Mouse (Mus musculus) midbrain, embryonic 15.5 days (tissue): ENCODE results near the gene Meis1. TPM values are rescaled to one million over a fixed set of nuclear protein-coding genes. Genes with fewer than 3 reads are reported as not detected.

Experiments
- ATAC-seq: fragments of 200-750 bp; cut with Nextera tagmentation; replicated peaks from 2 replicates; pipeline ENCODE4 v1.8.0; 2017; ENCODE audit warnings: moderate TSS enrichment
- H3K27ac ChIP-seq: fragments of 300-500 bp; sonication (generic); 2 replicates; pipeline ENCODE4 v1.5.1; 2015; ENCODE audit warnings: mild to moderate bottlenecking, inconsistent platforms
- H3K27me3 ChIP-seq: fragments of 300-500 bp; sonication (generic); replicated peaks from 2 replicates; pipeline ENCODE4 v1.6.1; 2015; ENCODE audit warnings: inconsistent platforms
- H3K36me3 ChIP-seq: fragments of 300-500 bp; sonication (generic); replicated peaks from 2 replicates; pipeline ENCODE4 v1.6.1; 2015; ENCODE audit warnings: inconsistent platforms
- H3K4me1 ChIP-seq: fragments of 300-500 bp; sonication (generic); 2 replicates; pipeline ENCODE4 v1.6.1; 2015; ENCODE audit warnings: inconsistent platforms
- H3K4me2 ChIP-seq: fragments of 300-500 bp; sonication (generic); 2 replicates; pipeline ENCODE4 v1.6.1; 2015; ENCODE audit warnings: inconsistent platforms, mild to moderate bottlenecking, moderate library complexity
- H3K4me3 ChIP-seq: fragments of 300-500 bp; sonication (generic); 2 replicates; pipeline ENCODE4 v1.5.1; 2015; ENCODE audit warnings: mild to moderate bottlenecking, inconsistent platforms
- H3K9ac ChIP-seq: fragments of 300-500 bp; sonication (generic); 2 replicates; pipeline ENCODE4 v1.6.1; 2015; ENCODE audit warnings: mild to moderate bottlenecking, inconsistent platforms
- H3K9me3 ChIP-seq: fragments of 300-500 bp; sonication (generic); 2 replicates; pipeline ENCODE4 v1.6.1; 2016; ENCODE audit warnings: inconsistent platforms
- WGBS: fragments of 180-500 bp; shearing (Covaris S2); methylation state at CpG from one replicate; pipeline ENCODE4 v1.1.7; 2015; ENCODE audit warnings: mixed read lengths; 5-methylcytosine and 5-hydroxymethylcytosine counted together
- polyA plus RNA-seq: library from polyadenylated mRNA; unstranded; fragments of >200 nt; fragmentation: Nextera tagmentation; extraction: Ambion mirVana; gene quantifications from 2 replicates; pipeline ENCODE4 v1.2.1, GENCODE M21; 2015

The Meis1 gene
- polyA plus RNA-seq, 1 experiment from 2014 or later, result 38.5 TPM

DNA sequence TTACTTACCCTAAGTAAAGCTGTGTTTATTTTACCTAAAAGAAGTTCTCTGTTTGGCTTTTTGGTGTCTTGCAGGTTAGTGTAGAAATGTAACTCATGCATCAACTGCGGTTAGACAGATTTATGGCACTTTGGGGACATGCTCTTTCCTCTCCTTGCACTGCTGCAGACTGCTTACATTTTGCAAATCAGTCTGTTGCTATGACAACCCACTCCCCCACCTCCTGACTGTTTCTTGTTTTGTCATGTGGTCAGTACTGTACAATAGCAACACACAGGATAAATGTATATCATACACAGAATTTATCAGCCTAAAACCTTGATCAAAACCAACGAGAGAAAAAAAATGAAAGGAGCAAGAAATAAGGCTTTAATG is 135.3 kb downstream of the Meis1 start:
- Histone ChIP-seq H3K4me2 (no peak overlapping the region), H3K27me3 (0 out of 2 replicates have a peak, but pooled peaks cover 2% of the 10 kb centered on the region), H3K4me3 (no peak overlapping the region), H3K4me1 (peaks cover 25% of the 10 kb centered on the region), H3K27ac (peak overlapping the region; percentile 30; the same call in 1 of the 2 replicates), H3K9ac (no peak overlapping the region), H3K9me3 (no peaks in the 10 kb centered on the region), H3K36me3 (no peaks in the 10 kb centered on the region)
- peak; percentile 92 for ATAC-seq
- 18% methylated on average over 2 of the region's 2 CpGs for WGBS

DNA sequence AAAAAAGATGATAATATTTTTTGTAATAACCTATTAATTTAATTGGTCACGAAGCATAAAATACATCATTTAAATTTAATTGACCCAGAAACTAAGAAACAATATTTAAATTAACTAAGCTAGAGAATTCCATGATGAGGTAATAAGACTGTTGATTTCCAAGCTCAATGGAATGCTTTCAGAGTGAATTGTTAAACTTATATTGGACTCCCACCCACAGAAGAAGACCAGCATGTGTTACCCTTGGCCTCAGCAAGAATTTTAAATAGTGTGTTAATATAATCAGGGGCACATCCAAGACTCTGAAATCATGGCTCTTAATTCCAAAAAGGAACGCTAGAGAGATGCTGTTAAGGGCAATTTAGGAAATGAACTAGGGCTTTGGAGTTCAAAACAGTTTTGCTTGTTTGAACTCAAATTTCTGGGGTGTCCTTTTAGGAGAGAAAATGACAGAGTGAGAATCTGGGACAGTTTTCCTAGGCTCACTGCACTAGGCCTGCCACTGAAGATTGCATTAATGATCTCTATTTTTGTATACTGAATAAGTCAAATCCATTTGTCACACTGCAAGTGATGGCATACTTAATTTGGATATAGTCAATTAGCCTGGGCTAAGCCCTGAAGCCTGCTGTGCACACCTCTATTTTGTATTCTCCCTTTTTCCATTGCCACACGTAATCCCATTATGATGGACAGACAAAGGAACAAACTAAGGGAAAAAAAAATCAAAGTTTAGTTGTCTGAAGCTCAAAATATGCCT is 135.9 kb downstream of the Meis1 start:
- ATAC-seq, result peak; percentile 77
- H3K9ac ChIP-seq, result no peak overlapping the region
- H3K36me3 ChIP-seq, result no peaks in the 10 kb centered on the region
- peaks cover 28% of the 10 kb centered on the region for H3K4me1 ChIP-seq
- H3K4me2 ChIP-seq, result no peak overlapping the region
- no peak overlapping the region for H3K4me3 ChIP-seq
- H3K27ac ChIP-seq, result peak overlapping the region; percentile 30; the same call in 1 of the 2 replicates
- no peaks in the 10 kb centered on the region for H3K9me3 ChIP-seq
- WGBS, result 36% methylated on average over 3 of the region's 3 CpGs
- 0 out of 2 replicates have a peak, but pooled peaks cover 2% of the 10 kb centered on the region for H3K27me3 ChIP-seq

DNA sequence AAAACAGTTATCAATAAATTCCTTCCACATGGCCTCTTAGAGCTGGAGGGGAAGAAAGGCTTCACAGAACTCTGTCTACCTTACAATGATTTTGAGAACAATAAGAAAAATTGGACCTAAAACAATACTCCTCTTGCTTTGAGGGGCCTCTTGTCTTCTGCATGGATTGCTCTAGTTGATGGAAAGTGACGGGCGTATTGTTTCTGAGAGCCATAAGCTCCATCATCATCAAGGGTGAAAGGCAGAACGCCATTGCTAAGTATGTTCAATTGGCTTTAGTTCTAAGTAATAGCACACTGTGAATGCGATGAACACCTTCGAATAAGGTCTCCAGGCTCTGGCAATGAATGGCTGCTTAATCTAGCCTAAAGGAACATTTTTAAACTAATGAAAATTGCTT is 136.5 kb downstream of the Meis1 start:
- H3K4me2 ChIP-seq, result no peak overlapping the region
- H3K9ac ChIP-seq, result no peak overlapping the region
- ATAC-seq, result no peak
- no peak overlapping the region for H3K4me3 ChIP-seq
- no peaks in the 10 kb centered on the region for H3K36me3 ChIP-seq
- H3K27ac ChIP-seq, result no peak overlapping the region
- H3K27me3 ChIP-seq, result 0 out of 2 replicates have a peak, but pooled peaks cover 2% of the 10 kb centered on the region
- no peaks in the 10 kb centered on the region for H3K9me3 ChIP-seq
- peaks cover 32% of the 10 kb centered on the region for H3K4me1 ChIP-seq
- WGBS, result 30% methylated on average over 5 of the region's 5 CpGs

DNA sequence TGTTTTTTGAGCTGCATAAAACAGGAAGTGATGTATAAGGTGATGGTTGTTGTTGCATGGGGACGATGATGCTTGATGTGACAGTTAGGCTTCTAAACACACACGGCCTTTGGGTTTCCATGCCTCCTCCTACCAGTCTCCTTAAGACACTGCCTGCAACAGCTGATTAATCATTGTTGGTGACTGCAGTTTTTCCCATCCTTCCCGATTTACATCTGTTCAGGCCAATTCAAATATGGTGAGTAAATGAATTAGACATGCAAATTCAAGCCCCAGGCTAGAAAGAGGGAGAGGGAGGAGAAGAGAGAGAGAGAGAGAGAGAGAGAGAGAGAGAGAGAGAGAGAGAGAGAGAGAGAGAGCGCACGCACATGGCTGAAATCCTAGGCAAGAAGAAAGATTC is 138.0 kb downstream of the Meis1 start:
- 31% methylated on average over 5 of the region's 5 CpGs for WGBS
- Histone ChIP-seq H3K9me3 (no peaks in the 10 kb centered on the region), H3K27me3 (peaks cover 15% of the 10 kb centered on the region), H3K4me2 (no peak overlapping the region), H3K9ac (no peak overlapping the region), H3K36me3 (no peaks in the 10 kb centered on the region), H3K4me1 (peaks cover 41% of the 10 kb centered on the region), H3K4me3 (no peak overlapping the region), H3K27ac (no peak overlapping the region)
- ATAC-seq, result no peak

DNA sequence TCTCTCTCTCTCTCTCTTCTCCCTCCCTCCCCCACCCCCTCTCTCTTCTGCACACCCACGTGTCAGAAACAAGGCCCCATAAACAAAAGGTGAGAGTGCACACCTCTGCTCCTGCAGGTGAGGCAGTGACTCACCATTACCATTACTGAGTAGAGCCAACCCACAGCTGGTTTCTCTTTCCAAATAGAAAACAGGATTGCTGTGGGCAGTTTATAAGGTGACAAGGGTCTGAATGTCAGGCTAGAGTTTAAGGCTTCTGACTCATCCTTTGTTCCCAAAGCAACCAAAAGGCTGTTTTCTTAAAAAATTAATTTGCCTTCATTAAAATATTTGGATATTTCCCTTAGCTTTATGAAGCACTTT is 139.3 kb downstream of the Meis1 start:
- no peak overlapping the region for H3K9ac ChIP-seq
- H3K4me2 ChIP-seq, result no peak overlapping the region
- H3K36me3 ChIP-seq, result no peaks in the 10 kb centered on the region
- H3K4me1 ChIP-seq, result peaks cover 42% of the 10 kb centered on the region
- no peak overlapping the region for H3K4me3 ChIP-seq
- H3K27me3 ChIP-seq, result peaks cover 27% of the 10 kb centered on the region
- 0% methylated on average over 1 of the region's 1 CpGs for WGBS
- ATAC-seq, result no peak
- no peak overlapping the region for H3K27ac ChIP-seq
- H3K9me3 ChIP-seq, result no peaks in the 10 kb centered on the region

DNA sequence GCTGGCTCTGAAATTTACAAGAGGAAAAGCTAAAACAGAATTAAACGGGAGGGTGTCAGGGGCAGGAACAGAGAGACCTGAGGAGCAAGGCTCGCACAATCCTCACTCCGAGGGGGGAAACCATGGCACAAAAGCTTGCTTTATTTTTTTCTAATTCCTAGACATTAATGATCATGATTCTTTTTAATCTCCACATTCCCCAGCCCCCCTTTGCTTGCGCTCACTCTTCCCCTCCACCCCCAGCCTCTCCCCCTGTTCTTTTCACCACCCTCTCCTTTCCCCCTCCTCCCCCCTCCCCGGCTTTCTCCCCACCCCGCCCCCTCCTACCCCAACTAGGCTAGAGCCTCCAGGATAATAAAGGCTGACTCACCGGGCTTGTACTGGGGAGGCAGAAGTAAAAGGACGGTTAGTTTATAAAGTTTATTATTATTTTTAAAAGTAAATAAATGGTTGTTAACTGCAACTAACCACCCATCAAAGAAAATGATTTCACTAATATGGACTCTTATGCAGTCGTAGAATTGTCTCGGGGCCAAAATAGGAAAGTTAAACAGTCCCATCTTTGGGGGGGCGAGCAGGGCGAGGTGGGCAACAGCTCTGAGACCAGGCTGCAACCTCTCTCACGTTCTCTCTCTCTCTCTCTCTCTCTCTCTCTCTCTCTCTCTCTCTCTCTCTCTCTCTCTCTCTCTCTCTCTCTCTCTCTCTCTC is 139.9 kb downstream of the Meis1 start:
- Histone ChIP-seq H3K27me3 (peaks cover 32% of the 10 kb centered on the region), H3K9ac (no peak overlapping the region), H3K4me2 (peak overlapping the region; percentile 67), H3K4me1 (peaks cover 44% of the 10 kb centered on the region), H3K9me3 (no peaks in the 10 kb centered on the region), H3K27ac (peak overlapping the region; percentile 79; the same call in 1 of the 2 replicates), H3K4me3 (no peak overlapping the region), H3K36me3 (no peaks in the 10 kb centered on the region)
- 2% methylated on average over 13 of the region's 13 CpGs for WGBS
- no peak for ATAC-seq

DNA sequence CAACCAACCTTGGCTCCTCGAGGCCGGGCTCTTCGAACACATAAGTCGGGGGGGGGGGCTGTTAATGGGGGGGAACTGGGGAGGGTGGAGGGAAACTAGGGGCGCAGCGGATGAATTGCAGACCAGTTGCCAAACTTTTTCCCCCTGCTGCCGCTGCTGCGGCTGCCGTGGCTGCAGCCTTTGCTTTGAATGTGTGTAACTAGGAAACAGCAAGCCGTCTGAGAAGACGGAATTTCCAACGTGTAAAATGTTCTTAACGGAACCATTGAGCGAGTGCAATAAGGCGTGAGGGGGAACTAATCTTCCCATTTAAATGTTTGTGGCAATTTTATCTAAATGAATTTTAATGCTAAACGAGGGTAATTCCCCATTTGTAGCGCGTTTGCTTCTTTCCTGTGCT is 140.8 kb downstream of the Meis1 start:
- Histone ChIP-seq H3K4me1 (peaks cover 35% of the 10 kb centered on the region), H3K36me3 (no peaks in the 10 kb centered on the region), H3K9me3 (no peaks in the 10 kb centered on the region), H3K27ac (peak overlapping the region; percentile 79), H3K9ac (peak overlapping the region; percentile 22; the same call in 1 of the 2 replicates), H3K4me3 (peak overlapping the region; percentile 42), H3K4me2 (peak overlapping the region; percentile 67), H3K27me3 (peaks cover 34% of the 10 kb centered on the region)
- under 1% methylated on average over 18 of the region's 18 CpGs for WGBS
- ATAC-seq, result peak; percentile 48

DNA sequence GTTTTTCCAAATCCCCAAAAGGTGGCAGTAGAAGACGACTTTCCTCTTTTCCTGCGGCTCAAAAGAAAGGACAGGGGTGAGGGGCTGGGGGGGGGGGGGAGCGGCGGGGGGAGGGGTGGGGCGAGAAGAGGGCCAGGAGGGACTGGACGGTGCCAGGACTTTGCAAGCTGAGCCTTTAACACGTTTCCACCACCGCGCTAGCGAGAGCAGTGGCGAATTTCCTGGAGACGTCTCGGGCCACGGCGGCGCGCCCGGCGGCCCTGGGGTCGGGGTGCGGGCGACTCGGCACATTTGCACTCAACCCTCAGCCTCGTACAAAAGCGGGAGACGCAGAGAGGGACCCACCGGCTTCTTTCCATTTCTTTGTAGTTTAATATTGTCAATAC is 141.2 kb downstream of the Meis1 start:
- 0% methylated on average over 23 of the region's 27 CpGs for WGBS
- Histone ChIP-seq H3K27me3 (peaks cover 34% of the 10 kb centered on the region), H3K27ac (peak overlapping the region; percentile 79), H3K4me2 (peak overlapping the region; percentile 67), H3K36me3 (no peaks in the 10 kb centered on the region), H3K4me1 (peaks cover 32% of the 10 kb centered on the region), H3K4me3 (peak overlapping the region; percentile 42), H3K9me3 (no peaks in the 10 kb centered on the region), H3K9ac (peak overlapping the region; percentile 22; the same call in 1 of the 2 replicates)
- ATAC-seq, result peak; percentile 80

DNA sequence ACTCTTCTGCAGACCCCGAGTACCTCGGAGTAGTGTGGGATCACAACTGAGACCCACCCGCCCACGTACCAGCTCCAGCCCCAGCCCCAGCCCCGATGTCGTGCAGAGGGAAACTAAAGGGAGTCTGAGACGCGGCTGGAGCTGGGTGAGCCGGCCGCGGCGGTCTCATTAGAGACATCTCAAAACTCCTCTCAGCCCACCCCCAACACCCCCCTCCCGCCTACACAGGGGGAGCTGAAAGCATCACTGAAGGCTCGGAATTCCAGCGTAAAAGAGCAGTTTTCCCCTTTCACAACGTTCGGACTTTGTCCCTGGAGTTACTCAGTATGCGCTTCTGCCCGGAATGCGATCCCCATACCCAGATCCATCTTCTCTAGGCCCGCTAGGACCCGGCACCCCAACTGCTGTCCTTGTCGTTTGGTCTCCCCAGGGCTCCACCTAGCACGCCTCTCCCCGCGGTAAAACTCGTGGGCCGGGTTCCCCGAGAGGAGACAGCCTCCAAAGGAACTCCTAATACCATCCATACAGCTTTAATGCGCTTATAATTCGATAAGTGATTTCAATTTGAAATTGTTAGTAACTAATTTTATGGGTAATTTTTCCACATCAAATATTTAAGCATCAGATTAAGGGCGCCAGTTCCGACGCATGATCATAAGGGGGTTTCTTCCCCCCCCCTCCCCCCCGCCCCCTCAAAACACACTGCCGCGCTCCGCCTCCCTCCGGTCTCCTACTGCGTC is 141.7 kb downstream of the Meis1 start:
- Histone ChIP-seq H3K36me3 (no peaks in the 10 kb centered on the region), H3K9ac (peak overlapping the region; percentile 31; the same call in 1 of the 2 replicates), H3K9me3 (no peaks in the 10 kb centered on the region), H3K4me3 (peak overlapping the region; percentile 42), H3K27ac (no peak overlapping the region), H3K27me3 (peaks cover 34% of the 10 kb centered on the region), H3K4me1 (peaks cover 32% of the 10 kb centered on the region), H3K4me2 (peak overlapping the region; percentile 67)
- peak; percentile 46 for ATAC-seq
- under 1% methylated on average over 40 of the region's 40 CpGs for WGBS

DNA sequence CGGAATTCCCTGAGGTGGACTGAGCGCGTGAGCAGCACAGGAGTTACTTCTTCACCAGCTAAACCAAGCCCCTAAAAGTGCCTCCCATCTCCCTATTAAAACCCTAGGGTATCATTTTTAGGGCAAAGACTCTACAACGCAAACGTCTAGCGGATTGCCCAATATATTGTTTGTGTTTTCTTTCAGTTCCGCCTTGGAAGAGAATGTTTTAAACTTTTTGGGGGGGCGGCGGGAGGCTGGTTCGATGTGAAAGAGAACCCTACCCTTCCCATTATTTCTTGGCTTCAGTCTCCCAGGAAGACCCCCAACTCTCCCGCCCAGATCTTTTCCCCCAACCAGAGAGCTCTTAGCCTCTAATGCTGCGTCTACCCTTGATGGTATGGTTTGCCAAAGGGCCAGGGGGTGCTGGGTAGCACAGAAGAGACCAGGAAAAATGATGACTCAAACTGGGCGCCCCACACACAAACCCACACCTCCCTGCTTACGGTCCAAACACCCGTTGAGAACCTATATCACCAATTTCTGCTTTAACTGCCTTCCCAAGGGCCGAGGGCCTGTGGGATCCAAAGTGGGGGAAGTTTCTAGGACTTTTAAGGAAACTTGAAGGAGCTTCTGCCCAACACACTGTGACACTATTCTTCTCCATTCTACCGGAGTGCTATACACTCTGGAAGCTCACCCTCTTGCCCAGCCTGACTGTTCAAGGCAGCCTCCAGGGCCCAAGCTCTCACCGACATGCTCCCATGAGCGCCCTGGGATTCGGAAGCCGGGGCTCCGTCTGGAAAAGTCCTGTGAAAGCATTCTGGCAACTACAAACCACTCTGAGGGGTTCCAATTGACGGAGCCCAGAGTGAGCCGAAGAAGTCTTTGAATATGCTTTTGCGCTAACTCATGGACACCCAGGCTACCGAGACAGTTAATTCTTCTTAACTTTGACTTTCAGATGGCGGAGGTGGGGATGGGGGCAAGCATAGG is 142.6 kb downstream of the Meis1 start:
- WGBS, result 8% methylated on average over 27 of the region's 27 CpGs
- H3K27ac ChIP-seq, result no peak overlapping the region

More for the DNA sequence above, 142.6 kb downstream of the Meis1 start:
- Histone ChIP-seq H3K36me3 (no peaks in the 10 kb centered on the region), H3K4me2 (peak overlapping the region; percentile 67), H3K9me3 (no peaks in the 10 kb centered on the region), H3K27me3 (peaks cover 34% of the 10 kb centered on the region), H3K4me3 (peak overlapping the region; percentile 42), H3K4me1 (peaks cover 38% of the 10 kb centered on the region), H3K9ac (no peak overlapping the region)
- no peak for ATAC-seq
